Mouse (Mus musculus) olfactory bulb, adult 2 months (tissue): ENCODE data around the gene Marco.

Experiments
- CTCF ChIP-seq: fragments of 200-500 bp; IDR thresholded peaks from 2 replicates; pipeline ENCODE4 v1.5.1; 2012; ENCODE audit warnings: low read depth, mild to moderate bottlenecking, low read length, moderate library complexity; ENCODE audit not compliant: insufficient read depth
- POLR2A ChIP-seq: fragments of 200-500 bp; IDR thresholded peaks from 2 replicates; pipeline ENCODE4 v1.6.1; 2012; ENCODE audit warnings: mild to moderate bottlenecking, low read depth, low read length, moderate library complexity; ENCODE audit not compliant: insufficient read depth

DNA sequence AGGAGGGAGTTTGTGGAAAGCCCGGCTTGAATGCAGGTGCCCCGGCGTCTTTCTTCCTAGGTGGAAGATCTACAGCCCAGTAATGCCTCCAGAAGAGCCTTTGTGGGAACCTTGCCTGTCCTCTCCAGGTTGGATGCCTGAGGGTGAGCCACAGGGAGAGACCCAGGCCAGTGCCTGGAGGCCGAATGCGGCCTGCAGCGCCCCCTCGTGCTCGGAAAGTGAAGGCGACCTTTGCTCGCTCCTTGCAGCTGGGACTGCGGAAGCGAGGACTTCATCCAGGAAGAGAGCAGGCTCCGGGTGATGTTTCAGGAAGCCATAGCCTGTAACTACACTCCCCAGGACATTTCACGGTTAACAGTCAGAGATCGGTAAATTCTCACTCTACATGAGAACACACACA, 35.9 kb downstream of the Marco start:
- TF ChIP-seq CTCF (peak; percentile 66), POLR2A (no peak)
